Mouse (Mus musculus) E14TG2a.4 (cell line): ENCODE data around the gene Msx2.

Source experiments
- H3K27me3 ChIP-seq: 2 replicates; pipeline ENCODE4 v1.6.1; 2014; ENCODE audit warnings: low read length, control low read depth; ENCODE audit not compliant: insufficient read depth
- H3K36me3 ChIP-seq: 2 replicates; pipeline ENCODE4 v1.6.1; 2014; ENCODE audit warnings: low read length, control low read depth; ENCODE audit not compliant: insufficient read depth
- H3K4me1 ChIP-seq: replicated peaks from 2 replicates; pipeline ENCODE4 v1.6.1; 2014; ENCODE audit warnings: low read depth, low read length, control low read depth
- H3K4me3 ChIP-seq: replicated peaks from 2 replicates; pipeline ENCODE4 v1.5.1; 2014; ENCODE audit warnings: mild to moderate bottlenecking, low read length
- H3K9me3 ChIP-seq: 2 replicates; pipeline ENCODE4 v1.6.1; 2014; ENCODE audit warnings: low read length, control low read depth
- CTCF ChIP-seq: conservative IDR thresholded peaks from 2 replicates; pipeline ENCODE4 v1.5.1; 2014; ENCODE audit warnings: low read length
- NANOG ChIP-seq: IDR thresholded peaks from 2 replicates; pipeline ENCODE4 v1.6.1; 2014; ENCODE audit warnings: borderline replicate concordance, low read length, mixed read lengths
- POU5F1 ChIP-seq: IDR thresholded peaks from 2 replicates; pipeline ENCODE4 v1.6.1; 2014; ENCODE audit warnings: low read length, borderline replicate concordance

Gene Msx2

DNA sequence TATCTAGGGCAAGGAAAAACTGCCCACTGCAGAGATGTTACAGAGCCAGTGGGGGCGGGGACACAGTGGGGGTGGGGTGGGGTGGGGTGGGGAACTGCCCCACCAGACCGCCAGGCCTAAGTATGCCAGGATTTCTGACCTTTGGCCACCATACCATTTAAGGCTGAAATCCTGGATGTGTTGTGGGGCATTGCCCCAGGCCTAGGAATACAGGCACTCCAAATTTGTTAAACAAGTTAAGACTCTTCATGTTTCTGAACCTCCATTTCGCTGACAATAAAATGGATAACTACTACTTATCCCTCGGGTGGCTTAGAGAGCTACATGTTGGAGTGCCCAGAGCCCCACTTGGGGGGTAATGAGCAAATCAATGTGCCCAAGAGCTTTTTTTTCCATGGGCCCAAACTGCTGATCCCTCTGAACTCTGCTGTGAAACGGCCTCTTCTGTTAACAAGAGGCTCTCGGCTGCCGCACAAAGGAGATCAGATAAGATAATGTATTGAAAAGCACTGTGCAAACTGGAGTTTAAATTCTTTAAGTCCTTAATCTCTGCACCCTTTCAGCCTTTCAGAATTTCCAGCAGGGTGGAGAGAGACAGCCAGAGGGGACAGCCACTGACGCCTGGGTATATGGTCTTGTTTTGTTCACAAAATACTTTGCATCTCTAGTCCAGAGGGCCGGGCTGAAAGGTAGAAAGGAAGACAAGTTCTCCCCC is 2.3 kb downstream of the Msx2 start:
- TF ChIP-seq CTCF, result no peak
- no peak for TF ChIP-seq NANOG
- TF ChIP-seq POU5F1, result no peak
- no peaks in the 10 kb centered on the region for H3K36me3 ChIP-seq
- peaks cover 64% of the 10 kb centered on the region for H3K4me1 ChIP-seq
- no peaks in the 10 kb centered on the region for H3K9me3 ChIP-seq
- H3K27me3 ChIP-seq, result peaks cover 94% of the 10 kb centered on the region
- H3K4me3 ChIP-seq, result no peak overlapping the region

DNA sequence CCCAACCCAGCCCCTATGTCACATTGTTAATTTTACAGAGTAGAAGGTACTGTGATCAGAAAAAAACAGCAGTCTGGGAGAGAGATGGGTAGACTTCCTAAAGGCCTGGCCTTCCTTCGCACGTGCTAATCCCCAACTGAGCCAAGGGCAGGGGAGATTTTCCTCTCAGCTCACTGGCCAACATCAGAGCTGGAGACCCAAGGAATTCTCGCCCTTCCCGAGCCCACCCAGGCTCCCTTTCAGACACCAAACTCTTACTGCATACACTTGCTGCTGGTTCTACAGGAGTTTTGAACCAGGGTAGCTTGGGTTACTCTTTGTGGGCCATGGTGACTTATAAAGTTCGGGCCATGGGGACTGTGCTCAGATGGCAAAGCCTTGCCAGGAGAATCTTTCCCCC is 3.1 kb downstream of the Msx2 start:
- no peaks in the 10 kb centered on the region for H3K9me3 ChIP-seq
- TF ChIP-seq POU5F1 (no peak), NANOG (no peak), CTCF (no peak)
- H3K36me3 ChIP-seq, result no peaks in the 10 kb centered on the region
- peaks cover 64% of the 10 kb centered on the region for H3K4me1 ChIP-seq
- no peak overlapping the region for H3K4me3 ChIP-seq
- H3K27me3 ChIP-seq, result peaks cover 94% of the 10 kb centered on the region

DNA sequence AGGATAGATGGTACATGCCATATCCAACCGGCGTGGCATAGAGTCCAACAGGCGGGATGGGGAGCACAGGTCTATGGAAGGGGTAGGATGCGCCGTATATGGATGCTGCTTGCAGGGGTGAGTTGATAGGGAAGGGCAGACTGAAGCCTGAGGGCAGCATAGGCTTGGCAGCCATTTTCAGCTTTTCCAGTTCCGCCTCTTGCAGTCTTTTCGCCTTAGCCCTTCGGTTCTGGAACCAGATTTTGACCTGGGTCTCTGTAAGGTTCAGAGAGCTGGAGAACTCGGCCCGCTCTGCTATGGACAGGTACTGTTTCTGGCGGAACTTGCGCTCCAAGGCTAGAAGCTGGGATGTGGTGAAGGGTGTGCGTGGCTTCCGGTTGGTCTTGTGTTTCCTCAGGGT is 4.7 kb downstream of the Msx2 start:
- TF ChIP-seq NANOG (no peak), CTCF (no peak), POU5F1 (no peak)
- H3K36me3 ChIP-seq, result no peaks in the 10 kb centered on the region
- peaks cover 94% of the 10 kb centered on the region for H3K27me3 ChIP-seq
- H3K9me3 ChIP-seq, result no peaks in the 10 kb centered on the region
- peaks cover 78% of the 10 kb centered on the region for H3K4me1 ChIP-seq
- peak overlapping the region; percentile 53 for H3K4me3 ChIP-seq

DNA sequence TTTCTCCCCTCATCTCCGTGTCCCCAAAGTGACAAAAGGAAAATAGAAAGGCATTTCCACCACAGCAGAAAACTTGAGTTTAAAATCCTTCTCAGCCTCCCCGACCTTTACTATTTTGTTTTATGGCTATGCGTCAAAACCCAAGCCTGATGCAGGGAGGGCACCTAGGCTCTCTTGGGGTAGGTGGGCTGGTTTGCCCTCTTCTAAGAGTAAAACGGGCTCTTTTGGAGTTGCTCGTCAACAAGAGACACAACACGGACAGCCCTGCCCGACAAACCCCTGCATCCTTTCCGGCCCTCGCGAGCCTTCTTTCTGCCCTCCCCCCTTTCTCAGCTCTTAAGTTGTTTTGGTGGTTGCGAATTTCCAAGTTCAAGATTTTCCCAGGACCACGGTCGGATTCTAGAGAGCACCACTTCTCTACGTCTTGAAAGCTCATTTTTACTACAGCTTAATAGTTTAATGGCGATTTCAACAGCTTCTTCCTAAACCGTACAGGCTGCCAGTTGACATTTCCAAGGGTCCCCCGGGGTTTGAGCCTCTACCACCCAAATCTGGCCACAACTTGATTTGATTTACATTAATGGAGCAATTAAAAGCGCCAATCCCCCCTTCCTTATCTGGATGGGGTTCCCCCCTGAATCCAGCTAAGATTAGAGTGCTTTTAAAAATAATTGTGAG is 6.5 kb downstream of the Msx2 start:
- TF ChIP-seq CTCF (no peak), NANOG (no peak), POU5F1 (no peak)
- Histone ChIP-seq H3K4me3 (peak overlapping the region; percentile 45; the same call in 1 of the 2 replicates), H3K36me3 (no peaks in the 10 kb centered on the region), H3K9me3 (no peaks in the 10 kb centered on the region), H3K27me3 (peaks cover 90% of the 10 kb centered on the region), H3K4me1 (peaks cover 79% of the 10 kb centered on the region)

DNA sequence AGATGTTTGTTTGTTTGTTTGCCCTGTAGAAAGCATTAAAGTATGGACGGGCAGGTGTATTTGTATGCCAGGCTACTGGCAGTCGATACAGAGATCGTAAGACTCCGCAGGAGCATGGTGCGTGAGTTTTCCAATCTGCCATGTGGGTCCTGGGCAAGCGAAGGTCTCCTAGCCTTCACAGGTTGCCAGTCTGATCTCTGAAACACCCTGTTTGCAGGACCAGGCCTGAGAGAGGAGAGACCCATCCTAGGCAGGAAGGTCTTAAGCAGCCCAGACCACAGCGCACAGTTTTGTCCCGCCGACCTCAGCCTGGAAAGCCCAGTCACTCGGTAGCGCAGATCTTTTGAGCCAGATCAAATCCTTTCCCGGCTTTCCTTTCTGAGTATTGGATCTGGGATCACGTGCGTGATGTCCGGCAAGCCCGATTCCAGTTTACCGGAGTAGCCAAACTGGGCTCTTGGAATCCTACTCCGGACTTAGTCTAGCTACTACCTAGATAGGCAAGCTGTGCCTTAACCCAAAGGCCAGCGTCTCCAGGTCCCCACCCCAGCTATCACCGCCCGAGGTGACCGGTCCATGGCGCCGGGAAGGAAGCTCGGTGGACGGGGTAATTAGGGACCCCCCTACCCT is 7.6 kb downstream of the Msx2 start:
- Histone ChIP-seq H3K4me3 (peak overlapping the region; percentile 45), H3K9me3 (no peaks in the 10 kb centered on the region), H3K27me3 (peaks cover 87% of the 10 kb centered on the region), H3K36me3 (no peaks in the 10 kb centered on the region), H3K4me1 (peaks cover 78% of the 10 kb centered on the region)
- TF ChIP-seq NANOG, result no peak
- no peak for TF ChIP-seq POU5F1
- no peak for TF ChIP-seq CTCF

DNA sequence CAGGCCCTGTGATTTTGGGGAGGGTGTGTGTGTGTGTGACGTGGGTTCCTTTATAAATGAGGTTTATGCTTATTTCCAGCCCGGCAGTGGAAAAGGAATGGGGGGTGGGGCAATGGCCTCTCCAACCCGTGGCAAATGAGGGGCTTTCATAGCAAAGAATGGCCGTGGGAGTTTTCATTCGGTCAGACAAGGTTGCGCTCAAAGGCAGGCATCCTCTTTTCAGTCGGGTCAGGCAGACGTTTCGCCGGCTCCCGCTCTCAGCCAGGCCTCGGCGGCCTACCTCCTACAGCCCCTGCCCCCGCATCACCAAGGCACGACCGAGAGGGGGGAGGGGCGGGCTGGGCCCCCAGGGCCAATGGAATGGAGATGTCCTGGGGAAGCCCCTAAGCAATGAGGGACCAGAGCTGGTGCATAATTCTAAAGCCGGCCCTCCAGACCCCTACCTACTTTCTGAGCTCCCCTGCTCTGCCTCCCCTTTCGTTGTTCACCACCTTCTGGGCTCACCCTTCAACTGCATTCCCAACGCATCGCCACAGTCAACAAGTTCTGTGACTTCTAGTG is 8.4 kb downstream of the Msx2 start:
- TF ChIP-seq POU5F1 (no peak), CTCF (no peak), NANOG (no peak)
- H3K27me3 ChIP-seq, result peaks cover 86% of the 10 kb centered on the region
- H3K36me3 ChIP-seq, result no peaks in the 10 kb centered on the region
- H3K4me1 ChIP-seq, result peaks cover 77% of the 10 kb centered on the region
- no peaks in the 10 kb centered on the region for H3K9me3 ChIP-seq
- peak overlapping the region; percentile 35; the same call in 1 of the 2 replicates for H3K4me3 ChIP-seq

DNA sequence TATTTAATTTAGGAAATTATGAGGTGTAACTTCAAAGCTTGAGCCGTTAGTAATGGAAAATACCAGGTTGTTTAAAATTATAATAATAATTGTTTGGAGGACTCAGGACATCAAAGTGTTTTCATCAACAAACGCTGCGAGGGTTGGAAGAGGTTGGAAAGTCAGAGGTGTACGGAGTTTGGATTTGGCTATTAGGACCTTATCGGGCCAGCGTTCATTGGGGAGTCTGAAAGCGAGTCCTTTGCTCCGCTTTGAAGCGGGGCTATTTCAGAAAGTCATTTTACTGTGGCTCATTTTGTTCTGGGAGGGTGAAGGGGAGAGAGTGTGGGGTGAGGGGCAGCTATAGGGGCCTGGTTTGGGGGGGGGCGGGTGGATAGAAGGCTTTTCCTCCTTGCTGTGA is 8.9 kb downstream of the Msx2 start:
- Histone ChIP-seq H3K27me3 (peaks cover 85% of the 10 kb centered on the region), H3K4me3 (no peak overlapping the region), H3K36me3 (no peaks in the 10 kb centered on the region), H3K9me3 (no peaks in the 10 kb centered on the region), H3K4me1 (peaks cover 75% of the 10 kb centered on the region)
- TF ChIP-seq CTCF, result no peak
- TF ChIP-seq POU5F1, result no peak
- no peak for TF ChIP-seq NANOG

DNA sequence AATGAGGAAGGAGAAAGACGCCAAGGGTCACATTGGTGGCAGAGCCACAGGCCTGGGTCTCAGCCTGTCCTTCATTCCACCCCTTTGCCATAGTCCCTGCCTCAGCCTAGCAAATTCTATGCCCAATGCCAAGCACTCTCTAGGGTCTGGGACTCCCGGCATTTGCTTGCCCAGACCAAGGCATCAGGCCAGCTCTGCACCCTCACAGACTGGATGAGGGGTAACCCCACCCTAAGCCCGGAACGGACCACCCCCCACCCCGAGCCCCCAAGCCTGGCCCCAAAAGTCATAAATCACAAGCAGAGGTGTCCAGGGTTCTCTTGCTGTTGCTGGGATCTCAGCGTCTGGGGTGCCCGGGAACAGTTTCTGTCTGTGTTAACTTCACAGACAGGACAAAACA is 9.8 kb downstream of the Msx2 start:
- Histone ChIP-seq H3K36me3 (no peaks in the 10 kb centered on the region), H3K9me3 (no peaks in the 10 kb centered on the region), H3K4me3 (peak overlapping the region; percentile 69), H3K27me3 (peaks cover 88% of the 10 kb centered on the region), H3K4me1 (peaks cover 73% of the 10 kb centered on the region)
- TF ChIP-seq NANOG (no peak), CTCF (no peak), POU5F1 (no peak)
